In the genomic region with DNA sequence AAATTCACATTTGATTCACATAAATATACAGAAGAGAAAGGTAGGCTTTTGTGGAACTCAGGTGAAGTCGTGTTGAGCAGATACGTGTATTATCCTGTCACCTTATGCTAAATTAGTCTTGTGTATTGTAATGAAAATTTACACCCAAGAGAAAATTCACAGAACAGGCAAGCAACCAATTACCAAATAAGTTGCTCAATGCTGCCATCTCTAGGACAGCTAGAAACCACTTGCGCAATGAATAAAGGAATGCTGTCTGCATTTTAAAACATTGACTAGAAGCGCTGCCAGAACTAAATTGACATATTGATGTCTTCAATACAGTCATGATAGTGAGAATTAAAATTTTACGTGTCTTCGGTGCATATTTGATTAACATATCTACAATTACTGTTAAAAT, we compare ENCODE assay signal across 8 mouse cellular contexts. TPM values are rescaled to one million over a fixed set of nuclear protein-coding genes. Genes with fewer than 3 reads are reported as not detected.
DNase-seq lines count a peak whose midpoint lies in the region; ATAC-seq and TF ChIP-seq lines count a peak whose summit lies in the region.
"Had no signal": no experiment of that assay in that cellular context is flagged by ENCODE, and none has a peak within 500 bp of the region (broad histone marks: within the 10 kb centered on the region; RNA-seq: fewer than 3 reads in every experiment).

No protein-coding gene starts in this region.

- no peak overlapping the region; the same call in 1 of the 2 replicates for H3K27ac ChIP-seq in midbrain, embryonic 16.5 days (ENCODE audit: low read length)
- H3K27ac ChIP-seq: limb, embryonic 12.5 days had no signal

- peaks cover 32% of the 10 kb centered on the region for H3K4me1 ChIP-seq in E14TG2a.4 (replicated peaks; ENCODE audit: low read depth, low read length)
- peaks cover 17% of the 10 kb centered on the region for H3K4me1 ChIP-seq in midbrain, embryonic 16.5 days (ENCODE audit: control insufficient read depth, insufficient read depth, low read length)

- H3K27me3 ChIP-seq in E14TG2a.4 (ENCODE audit: insufficient read depth, low read length), result peaks cover 50% of the 10 kb centered on the region
- H3K27me3 ChIP-seq in midbrain, embryonic 16.5 days (ENCODE audit: control insufficient read depth, insufficient read depth, low read depth, low read length), result no peaks in the 10 kb centered on the region
- H3K27me3 ChIP-seq: limb, embryonic 12.5 days had no signal

- peak; percentile 29 to 76 for DNase-seq in layer of hippocampus, adult 18-20 months (ENCODE audit: low spot score in 2 of 2)
- no peak for DNase-seq in layer of hippocampus, adult 8-10 months (ENCODE audit: low spot score in 2 of 2)
- DNase-seq in B cell, adult 2 months, result peak; percentile 53 to 54
- peak; percentile 80 for DNase-seq in embryo, embryonic 11 days
- peak; percentile 49 for DNase-seq in retina, postnatal 7 days (ENCODE audit: low read depth, low spot score)

- no peak overlapping the region for H3K4me2 ChIP-seq in midbrain, embryonic 16.5 days (ENCODE audit: low read length)

- H3K9ac ChIP-seq in midbrain, embryonic 16.5 days (ENCODE audit: low read depth, low read length), result no peak overlapping the region
- H3K9ac ChIP-seq: limb, embryonic 12.5 days had no signal

- H3K9me3 ChIP-seq in E14TG2a.4 (ENCODE audit: low read length), result no peaks in the 10 kb centered on the region
- H3K9me3 ChIP-seq in midbrain, embryonic 16.5 days (replicated peaks; ENCODE audit: control insufficient read depth, low read length, poor library complexity, severe bottlenecking), result no peaks in the 10 kb centered on the region
- H3K9me3 ChIP-seq: limb, embryonic 12.5 days had no signal

- no peaks in the 10 kb centered on the region for H3K36me3 ChIP-seq in E14TG2a.4 (ENCODE audit: insufficient read depth, low read length)
- H3K36me3 ChIP-seq in midbrain, embryonic 16.5 days (ENCODE audit: control insufficient read depth, insufficient read depth, low read length), result no peaks in the 10 kb centered on the region

- peak; percentile 42 for TF ChIP-seq CTCF in E14TG2a.4 (conservative IDR thresholded peaks at IDR 0.05; ENCODE audit: low read length)

- no peak overlapping the region for H3K4me3 ChIP-seq in E14TG2a.4 (replicated peaks; ENCODE audit: low read length)
- no peak overlapping the region for H3K4me3 ChIP-seq in midbrain, embryonic 16.5 days (ENCODE audit: low read depth, low read length)
- H3K4me3 ChIP-seq: limb, embryonic 12.5 days had no signal

- 8% methylated on average over 6 of the region's 6 CpGs for WGBS in midbrain, embryonic 16.5 days

- no peak for ATAC-seq in midbrain, embryonic 16.5 days

RNA-seq across cellular contexts. Expression of gene Irs1, which starts 2.9 kb away (rescaled TPM):
- 10 to 100 TPM; 17.5 to 17.9 TPM for total RNA-seq in layer of hippocampus, adult 18-20 months (2021)
- 10 to 100 TPM; 16.8 to 18.7 (median 17.9) TPM for total RNA-seq in layer of hippocampus, adult 8-10 months (2022)
- polyA plus RNA-seq in midbrain, embryonic 16.5 days (2015; fragmentation: Nextera tagmentation; extraction: Ambion mirVana), result 7.9 and 8.9 TPM in 2 replicates

RNA-seq across cellular contexts. Expression of gene Rhbdd1, which starts 22.1 kb away (rescaled TPM):
- total RNA-seq in layer of hippocampus, adult 18-20 months (2021), result 1 to 10 TPM; 8.2 to 8.3 TPM
- 10 to 100 TPM in 1 of 4 experiments, 1 to 10 TPM in 3; 8.3 to 11.0 (median 9.4) TPM for total RNA-seq in layer of hippocampus, adult 8-10 months (2022)
- polyA plus RNA-seq in midbrain, embryonic 16.5 days (2015; fragmentation: Nextera tagmentation; extraction: Ambion mirVana), result 3.8 and 4.5 TPM in 2 replicates

Comparison
In these comparisons a context has a peak if more than half of its experiments do, and no peak if none do; other contexts are left out.
1. DNase-seq: peak in layer of hippocampus, adult 18-20 months (2 of 2), B cell, adult 2 months (2 of 2), embryo, embryonic 11 days (single experiment) and retina, postnatal 7 days (single experiment); none in layer of hippocampus, adult 8-10 months (0 of 2).